Mouse (Mus musculus) NIH3T3 (cell line): ENCODE results near the gene Bnipl.

ENCODE experiments used
- DNase-seq: peaks from one replicate; pipeline ENCODE4 v3.0.0-alpha.2; 2012; ENCODE audit warnings: low read depth

Gene Bnipl

DNA sequence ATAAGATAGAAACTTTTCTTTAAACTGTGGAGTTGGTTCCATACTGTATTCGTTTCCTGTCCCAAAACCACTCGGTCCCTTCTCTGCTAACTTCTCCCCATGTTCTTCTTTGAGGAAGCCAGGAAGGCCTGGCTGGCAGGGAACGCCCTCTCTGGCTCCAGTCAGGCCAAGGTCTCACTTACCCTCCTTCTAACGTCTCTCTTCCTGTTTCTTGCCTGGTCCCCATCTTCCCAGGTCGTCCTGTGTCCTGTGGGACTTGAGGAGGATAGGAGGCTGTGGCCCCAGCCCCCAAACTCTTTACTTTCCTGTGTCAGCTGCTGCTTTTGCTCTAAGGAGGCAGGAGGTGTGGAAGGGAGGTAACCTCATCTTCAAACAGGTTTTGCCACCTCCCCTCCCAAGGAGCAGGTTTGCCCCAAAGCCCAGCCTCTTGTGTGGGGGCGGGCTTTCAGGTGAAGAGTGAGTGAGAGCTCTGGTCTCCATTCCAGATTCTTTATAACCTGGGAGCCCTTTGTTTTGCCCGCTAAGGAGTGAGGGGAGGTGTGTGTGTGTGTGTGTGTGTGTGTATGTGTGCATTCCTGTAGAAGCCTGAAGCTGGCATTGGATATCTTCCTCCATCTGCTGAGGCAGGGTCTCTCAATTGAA, at the start of gene Bnipl:
Bnipl (minus strand) TSS at position 411 of the 642 bp plus-strand sequence.
- DNase-seq, result no peak

- DNase-seq, result no peak
These were observed 47.0 kb upstream of the Bnipl start for GRCm38 (mm10) chr3:95298018-95298417.

DNA sequence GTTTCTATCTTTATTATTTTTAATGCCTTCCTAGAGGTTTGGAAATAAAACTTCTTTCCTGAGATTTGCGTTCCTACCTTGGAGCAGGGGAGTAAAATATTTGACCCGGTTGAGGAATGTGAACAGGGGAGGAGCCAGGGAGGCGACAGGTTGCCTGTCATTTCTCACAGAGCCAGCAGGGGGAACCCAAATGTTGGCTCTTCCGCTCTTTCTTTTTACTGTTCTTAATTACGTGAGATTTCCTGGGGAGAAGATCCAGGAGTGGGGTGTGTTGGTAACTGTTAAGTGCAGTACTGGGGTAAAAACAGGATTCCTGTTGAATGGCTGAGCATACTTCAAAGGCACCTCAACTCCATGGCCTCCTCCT, 45.1 kb upstream of the Bnipl start:
- peak; percentile 70 for DNase-seq

DNA sequence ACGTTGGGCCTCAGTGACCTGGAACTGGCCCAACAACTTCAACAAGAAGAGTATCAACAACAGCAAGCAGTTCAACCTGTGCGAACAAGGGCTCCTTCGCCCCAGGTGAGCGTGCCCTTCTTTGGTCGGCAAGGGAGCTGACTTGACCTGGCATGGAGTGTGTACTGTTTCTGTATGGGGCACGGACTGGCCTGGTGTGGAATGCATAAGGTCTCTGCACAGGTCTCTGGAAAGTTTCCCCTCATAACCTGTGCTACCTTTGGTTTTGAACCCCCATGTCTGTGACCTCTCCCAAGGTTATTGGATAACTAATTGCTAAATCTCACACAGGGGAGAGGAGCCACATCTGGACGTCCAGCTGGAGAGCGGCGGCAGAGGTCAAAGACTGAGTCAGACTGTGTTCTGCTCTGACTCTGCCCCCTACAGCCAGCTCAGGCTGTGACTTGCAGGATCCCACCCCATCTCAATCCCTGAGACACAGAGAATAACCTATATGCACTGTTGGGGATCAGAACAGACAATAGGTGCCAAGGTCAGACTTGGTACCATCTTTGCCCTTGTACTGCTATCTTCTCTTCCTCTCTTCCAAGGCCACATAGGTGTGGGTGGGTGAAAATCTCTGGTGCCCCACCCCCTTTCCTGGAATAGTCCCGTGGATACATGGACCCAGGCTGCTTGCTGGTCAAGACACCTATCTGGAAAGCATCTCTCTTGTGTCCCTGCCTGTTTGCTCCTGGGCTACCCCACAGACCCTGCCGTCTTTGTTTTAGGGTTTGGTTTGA, 44.5 kb upstream of the Bnipl start:
- no peak for DNase-seq

DNA sequence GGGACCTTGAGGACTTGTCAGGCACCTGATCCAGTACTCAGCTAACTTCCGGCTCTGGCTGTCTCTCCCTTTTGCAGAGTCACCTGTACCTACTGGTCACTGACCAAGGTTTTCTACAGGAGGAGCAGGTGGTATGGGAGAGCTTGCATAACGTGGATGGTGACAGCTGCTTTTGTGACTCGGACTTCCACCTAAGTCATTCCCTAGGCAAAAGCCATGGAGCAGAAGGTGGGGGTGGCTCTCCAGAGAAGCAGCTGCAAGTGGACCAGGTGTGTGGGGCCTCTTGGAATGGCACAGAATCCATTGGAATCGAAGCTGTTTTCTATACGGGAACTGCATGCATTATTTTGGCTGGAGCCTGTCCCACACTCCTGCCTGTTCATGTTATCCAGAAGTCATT, 43.7 kb upstream of the Bnipl start:
- no peak for DNase-seq

DNA sequence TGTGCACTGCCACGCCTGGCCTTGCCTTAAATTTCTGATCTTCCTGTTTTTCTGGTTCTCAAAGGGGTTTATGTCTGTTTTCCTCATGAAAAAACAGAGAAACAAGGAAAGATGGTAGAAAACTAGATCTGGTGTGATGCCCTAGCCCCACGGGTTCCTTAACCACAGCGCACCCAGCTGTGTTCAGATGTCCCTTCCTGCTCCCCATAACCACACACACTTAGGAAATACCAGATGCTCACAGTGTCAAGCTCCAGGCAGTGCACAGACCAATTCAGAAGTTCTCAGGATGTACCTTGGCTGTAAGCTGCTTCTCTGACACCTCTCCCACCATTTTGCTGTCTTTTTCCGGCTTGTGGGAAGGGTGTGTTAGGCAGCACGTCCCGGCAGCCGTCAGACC, 43.3 kb upstream of the Bnipl start:
- DNase-seq, result no peak

DNA sequence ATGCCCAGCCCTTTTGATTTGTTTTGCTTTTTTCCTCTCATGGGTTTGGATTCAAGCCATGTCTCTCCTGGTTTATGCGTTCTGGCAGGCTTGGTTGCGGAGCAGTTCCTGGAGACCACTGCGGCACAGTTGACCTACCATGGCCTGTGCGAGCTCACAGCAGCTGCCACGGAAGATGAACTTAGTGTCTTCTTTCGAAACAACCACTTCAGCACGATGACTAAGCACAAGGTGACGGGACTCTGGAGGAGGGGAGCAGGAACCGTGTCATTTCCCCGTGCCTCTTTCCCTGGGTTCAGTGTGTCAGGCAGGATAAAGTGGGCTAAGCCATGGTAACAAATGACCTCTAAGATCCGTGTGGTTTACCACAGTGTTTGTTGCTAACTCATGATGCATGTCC, 42.5 kb upstream of the Bnipl start:
- DNase-seq, result peak; percentile 60

GRCm38 (mm10) chr3:95292899-95293298, 41.9 kb upstream of the Bnipl start:
- DNase-seq, result no peak

GRCm38 (mm10) chr3:95291041-95291440, 40.0 kb upstream of the Bnipl start:
- DNase-seq, result no peak

DNA sequence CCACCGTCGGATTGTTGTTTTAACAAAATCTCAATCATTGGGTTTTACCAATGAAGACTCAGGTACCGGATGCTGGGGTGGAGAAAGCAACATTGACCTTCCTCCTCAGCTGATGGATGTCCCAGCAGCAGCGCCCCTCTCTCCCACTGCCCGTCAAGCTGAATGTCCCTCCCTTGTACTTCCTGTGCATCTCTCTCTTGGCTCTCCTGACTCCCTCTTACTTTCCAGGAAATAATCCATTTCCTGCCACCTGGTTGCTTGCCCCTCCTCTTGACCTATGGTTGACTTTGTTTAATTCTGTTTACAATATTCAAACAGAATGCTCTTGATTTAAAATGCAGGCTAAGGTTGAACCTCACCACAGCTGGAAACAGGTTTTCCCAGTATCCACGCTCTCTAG, 39.2 kb upstream of the Bnipl start:
- DNase-seq, result no peak

DNA sequence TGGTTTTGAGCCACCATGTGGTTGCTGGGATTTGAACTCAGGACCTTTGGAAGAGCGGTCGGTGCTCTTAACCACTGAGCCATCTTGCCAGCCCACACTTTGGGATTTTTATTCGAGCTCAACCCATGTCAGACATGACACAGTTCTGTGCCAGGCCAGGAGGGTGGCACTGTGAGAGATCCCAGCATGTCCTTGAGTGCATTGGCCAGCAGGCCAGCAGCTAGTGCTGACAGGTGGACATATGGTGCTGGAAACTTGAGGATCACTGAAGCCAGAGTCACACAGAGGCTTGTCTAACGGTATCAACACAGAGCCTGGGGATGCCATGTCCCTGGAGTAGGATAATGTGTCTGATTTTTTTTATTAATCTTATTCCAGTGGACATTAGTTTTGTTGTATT, 38.4 kb upstream of the Bnipl start:
- no peak for DNase-seq

DNA sequence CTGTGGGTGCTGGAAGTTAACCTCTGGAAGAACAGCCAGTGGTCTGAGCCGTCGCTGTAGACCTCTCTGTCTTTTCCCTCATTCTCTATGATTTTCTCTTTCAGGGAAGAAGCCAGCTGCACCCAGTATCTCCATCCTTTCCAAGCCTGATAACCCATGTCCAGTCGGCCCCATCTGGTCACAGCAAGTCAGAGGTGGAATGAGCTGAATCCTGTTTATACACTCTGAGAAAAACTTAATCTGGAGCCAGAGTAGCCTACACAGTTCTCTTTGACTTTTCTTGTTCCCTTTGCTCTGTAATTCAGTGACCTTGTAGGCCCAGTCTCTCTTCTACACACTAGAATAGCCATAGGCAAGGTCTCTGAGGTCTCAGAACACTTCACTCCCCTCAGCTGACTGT, 36.5 kb upstream of the Bnipl start:
- DNase-seq, result no peak

DNA sequence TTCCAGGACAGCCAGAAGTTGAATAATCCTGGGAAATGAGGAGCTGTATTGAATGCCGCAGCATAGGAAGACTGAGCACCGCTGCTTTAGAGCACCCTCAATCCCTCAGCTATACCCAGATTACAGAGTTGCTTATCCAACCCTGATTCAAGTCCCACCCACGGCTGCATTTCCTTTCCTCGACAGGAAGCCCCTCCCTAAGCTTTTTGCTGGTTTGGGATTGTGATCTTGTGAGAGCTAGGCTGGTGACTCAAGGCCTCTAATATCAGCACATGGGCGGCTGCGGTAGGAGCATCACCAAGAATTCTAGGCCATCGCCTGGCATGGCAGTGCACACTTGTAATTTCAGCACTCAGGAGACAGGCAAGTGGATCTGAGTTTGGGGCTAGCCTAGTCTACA, 35.5 kb upstream of the Bnipl start:
- peak; percentile 36 for DNase-seq

- DNase-seq, result no peak
These were observed 35.0 kb upstream of the Bnipl start for GRCm38 (mm10) chr3:95286011-95286410.

GRCm38 (mm10) chr3:95285390-95285789, 34.4 kb upstream of the Bnipl start:
- no peak for DNase-seq

DNA sequence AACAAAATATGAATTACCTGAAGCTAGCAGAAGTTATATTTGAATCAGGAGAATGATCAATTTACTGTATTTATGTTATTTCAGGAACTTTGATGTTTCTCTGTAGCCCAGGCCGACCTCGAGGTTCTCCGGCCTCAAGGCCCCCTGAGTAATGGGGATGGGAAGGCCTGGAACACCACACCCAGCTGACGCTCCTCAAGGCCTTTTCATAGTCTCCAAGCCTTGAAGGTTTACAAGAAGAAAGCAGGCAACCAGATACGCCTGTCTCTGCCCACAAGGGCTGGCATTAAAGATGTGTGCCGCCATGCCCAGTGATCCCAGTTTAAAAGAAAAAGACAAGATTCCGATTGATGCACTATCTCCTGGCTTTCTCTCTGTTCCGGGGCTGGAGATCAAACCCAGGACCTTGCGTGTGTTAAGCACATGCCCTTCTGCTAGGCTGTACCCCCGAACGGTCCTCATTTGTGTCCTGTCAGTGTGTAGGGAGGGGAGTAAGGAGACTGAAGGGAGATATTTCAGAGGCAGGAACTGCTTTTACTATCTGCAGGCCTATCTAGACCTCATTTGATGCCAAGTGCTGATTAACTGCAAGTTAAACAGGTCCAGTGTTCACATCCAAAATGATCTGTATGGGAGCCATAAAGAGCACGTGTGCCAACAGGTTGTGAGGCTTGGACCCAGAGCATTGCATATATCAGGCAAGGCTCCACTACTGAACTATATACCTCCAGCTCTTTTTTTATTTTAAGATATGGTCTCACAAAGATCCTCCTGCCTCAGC, 33.7 kb upstream of the Bnipl start:
- no peak for DNase-seq

- no peak for DNase-seq
These were observed 33.1 kb upstream of the Bnipl start for GRCm38 (mm10) chr3:95284062-95284461.

- peak; percentile 49 for DNase-seq
These were observed 32.6 kb upstream of the Bnipl start for GRCm38 (mm10) chr3:95283589-95283941.

GRCm38 (mm10) chr3:95282865-95283588, 32.0 kb upstream of the Bnipl start:
- DNase-seq, result peak; percentile 93

GRCm38 (mm10) chr3:95282381-95282864, 31.4 kb upstream of the Bnipl start:
- DNase-seq, result peak; percentile 75

DNA sequence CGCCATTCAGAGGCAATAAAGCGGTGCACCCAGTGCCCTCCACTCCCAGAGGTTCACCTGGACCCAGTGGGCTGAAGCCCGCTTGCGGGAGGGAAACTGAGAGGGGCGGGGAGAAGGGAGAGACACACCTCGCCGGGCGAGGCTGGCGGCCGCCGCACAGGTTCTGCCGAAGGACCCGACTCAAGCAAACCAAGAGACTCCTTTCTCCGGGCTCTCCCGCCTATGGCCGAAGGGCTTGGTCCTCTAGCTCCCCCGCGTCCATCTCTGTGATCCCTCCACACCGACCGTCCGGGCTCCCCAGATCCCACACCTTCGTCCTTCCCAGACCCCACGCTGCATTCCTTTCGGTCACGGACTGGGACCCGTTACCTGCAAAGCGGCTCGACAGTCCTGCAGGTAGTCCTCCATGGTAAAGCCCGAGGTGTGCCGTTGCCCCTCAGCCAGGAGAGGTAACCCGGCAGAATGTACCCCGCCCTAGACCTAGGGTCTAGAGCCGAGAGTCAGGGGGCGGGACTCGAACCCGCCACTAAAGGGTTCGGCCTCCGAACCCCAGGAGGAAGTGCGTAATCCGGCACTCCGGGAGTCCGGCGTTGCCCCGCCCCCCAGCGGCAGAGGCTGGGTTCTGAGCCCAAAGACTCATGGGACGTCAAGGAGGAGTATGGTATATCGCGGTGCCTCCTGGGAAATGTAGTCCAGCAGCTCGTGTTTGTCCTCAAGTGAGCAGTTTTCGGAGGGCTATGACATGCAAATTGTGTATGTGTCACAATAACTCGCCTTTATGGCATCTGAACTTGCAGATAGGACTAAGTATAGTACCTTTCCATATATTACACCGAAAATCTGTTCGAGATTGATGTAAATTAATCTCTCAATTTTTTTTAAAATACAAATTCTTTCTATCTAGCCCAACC, 30.5 kb upstream of the Bnipl start, which contains the start of the genes Mindy1 and Prune1:
Mindy1 (plus strand) TSS at position 130 of the 911 bp plus-strand sequence.
Prune1 (minus strand) TSS at position 861 of the 911 bp plus-strand sequence.
- peak; percentile 99 for DNase-seq
